Mouse (Mus musculus) natural killer cell, adult 2 months (primary cell): ENCODE results near the gene Gm21863.
"Not testable (repeated sequence)": the region's sequence is repeated elsewhere in the genome, so short reads cannot be mapped to it uniquely, and the experiment has no call there.

ENCODE experiments used
- DNase-seq, 2 experiments: peaks; one replicate each; pipeline ENCODE4 v3.0.0; 2022; ENCODE audit warnings: low spot score in 2 of 2

Gm21863 gene

DNA sequence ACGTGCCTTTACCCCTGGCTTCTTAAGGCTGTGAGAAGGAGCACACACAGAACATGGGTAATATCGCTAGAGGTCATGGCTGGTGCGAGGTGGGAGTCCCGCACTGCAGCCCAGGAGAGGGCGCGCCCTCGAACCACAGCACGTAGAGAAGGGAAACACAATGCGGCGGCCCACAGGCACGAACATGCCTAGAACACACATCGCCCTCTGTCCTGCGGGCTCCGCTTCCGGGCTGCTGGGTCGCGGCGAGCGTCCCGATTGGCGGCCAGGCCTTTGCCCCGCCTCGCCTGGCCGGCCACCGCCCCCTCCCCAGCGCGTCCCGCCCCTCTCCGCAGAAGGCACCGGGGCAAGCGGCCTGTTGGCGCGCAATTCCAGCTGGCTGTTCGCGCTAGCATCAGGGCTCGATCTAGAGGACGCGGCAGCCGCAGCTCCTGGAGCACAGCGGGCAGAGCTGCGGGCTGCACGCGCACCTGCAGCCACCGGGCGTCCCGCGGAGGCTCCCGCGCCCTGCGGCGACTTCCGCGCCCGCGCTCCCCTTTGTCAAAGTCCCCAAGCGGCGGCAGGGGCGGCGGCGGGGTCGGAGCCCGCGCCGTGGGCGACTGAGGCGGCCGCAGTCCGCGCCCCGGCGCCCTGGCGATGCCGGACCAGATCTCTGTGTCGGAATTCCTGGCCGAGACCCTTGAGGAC, at the start of gene Gm21863:
Gm21863 (plus strand) TSS at position 637 of the 687 bp plus-strand sequence.
- DNase-seq, result not testable (repeated sequence)

DNA sequence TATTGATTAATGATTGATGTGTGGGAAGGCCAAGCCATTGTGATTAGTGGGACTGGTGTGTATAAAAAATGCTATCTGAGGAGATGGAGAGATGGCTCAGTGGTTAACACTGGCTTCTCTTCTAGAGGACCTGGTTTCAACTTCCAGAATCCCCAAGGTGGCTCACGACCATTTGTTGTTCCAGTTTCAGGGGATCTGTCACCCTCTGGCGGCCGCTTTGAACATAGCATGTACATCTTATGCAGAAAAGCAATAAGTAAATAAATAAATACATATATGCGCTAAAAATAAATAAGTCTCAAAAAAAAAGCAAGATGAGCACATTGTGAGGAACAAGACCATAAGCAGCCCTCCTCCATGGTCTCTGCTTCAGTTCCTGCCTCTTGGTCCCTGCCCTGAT, 26.3 kb upstream of the Gm21863 start:
- DNase-seq, result not testable (repeated sequence)
